Mouse (Mus musculus) heart, embryonic 14.5 days (tissue): ENCODE measurements around the gene 1110017D15Rik. TPM values are rescaled to one million over a fixed set of nuclear protein-coding genes. Genes with fewer than 3 reads are reported as not detected.
A peak's percentile ranks its signal among the peaks of the same experiment; 100 is the strongest.
"Not testable (repeated sequence)": the region's sequence is repeated elsewhere in the genome, so short reads cannot be mapped to it uniquely, and the experiment has no call there.

Experiments
- ATAC-seq: fragments of 200-750 bp; cut with Nextera tagmentation; 2 replicates; pipeline ENCODE4 v1.8.0; 2017; ENCODE audit warnings: low read depth, moderate TSS enrichment; ENCODE audit not compliant: insufficient number of reproducible peaks, insufficient read depth, low FRiP score
- H3K27ac ChIP-seq, 2 experiments: fragments of 200-500 bp in 1 of 2; fragments of 300-500 bp in 1 of 2; sonication (generic) in 1 of 2; replicated peaks in 1 of 2; 2 replicates each; pipeline ENCODE4 v1.5.1; 2012 to 2014; ENCODE audit warnings: low read depth in 2 of 2, low read length in 2 of 2, control low read depth in 1 of 2, mild to moderate bottlenecking in 1 of 2, mixed read lengths in 1 of 2; ENCODE audit not compliant: control insufficient read depth in 1 of 2, insufficient read depth in 1 of 2
- H3K27me3 ChIP-seq: fragments of 300-500 bp; sonication (generic); 2 replicates; pipeline ENCODE4 v1.6.1; 2014; ENCODE audit warnings: mild to moderate bottlenecking, low read length, control low read depth; ENCODE audit not compliant: control insufficient read depth, insufficient read depth
- H3K36me3 ChIP-seq: fragments of 300-500 bp; sonication (generic); 2 replicates; pipeline ENCODE4 v1.6.1; 2014; ENCODE audit warnings: mild to moderate bottlenecking, control low read depth, low read length, mixed read lengths; ENCODE audit not compliant: control insufficient read depth, insufficient read depth
- H3K4me1 ChIP-seq, 2 experiments: fragments of 200-500 bp in 1 of 2; fragments of 300-500 bp in 1 of 2; sonication (generic) in 1 of 2; 2 replicates each; pipeline ENCODE4 v1.6.1; 2012 to 2014; ENCODE audit warnings: low read length in 2 of 2, control low read depth in 1 of 2, mixed read lengths in 1 of 2; ENCODE audit not compliant: control insufficient read depth in 2 of 2, insufficient read depth in 2 of 2
- H3K4me2 ChIP-seq: fragments of 300-500 bp; sonication (generic); 2 replicates; pipeline ENCODE4 v1.6.1; 2014; ENCODE audit warnings: mild to moderate bottlenecking, low read length
- H3K4me3 ChIP-seq, 2 experiments: fragments of 200-500 bp in 1 of 2; fragments of 300-500 bp in 1 of 2; sonication (generic) in 1 of 2; 2 replicates each; pipeline ENCODE4 v1.5.1; 2012 to 2014; ENCODE audit warnings: low read length in 2 of 2, mild to moderate bottlenecking in 2 of 2, control low read depth in 1 of 2, low read depth in 1 of 2, moderate library complexity in 1 of 2; ENCODE audit not compliant: control insufficient read depth in 1 of 2, insufficient read depth in 1 of 2
- H3K9ac ChIP-seq: fragments of 300-500 bp; sonication (generic); 2 replicates; pipeline ENCODE4 v1.6.1; 2014; ENCODE audit warnings: mild to moderate bottlenecking, low read length
- H3K9me3 ChIP-seq: fragments of 300-500 bp; sonication (generic); 2 replicates; pipeline ENCODE4 v1.6.1; 2016; ENCODE audit warnings: low read length, control low read depth; ENCODE audit not compliant: control insufficient read depth
- WGBS: fragments of 180-500 bp; shearing (Covaris S2); extraction: QIAGEN DNeasy Blood & Tissue Kit; methylation state at CpG from one replicate; pipeline ENCODE4 v1.1.7; 2014; 5-methylcytosine and 5-hydroxymethylcytosine counted together
- polyA plus RNA-seq: library from polyadenylated mRNA; unstranded; fragments of >200 nt; fragmentation: Nextera tagmentation; extraction: Ambion mirVana; gene quantifications from 2 replicates; pipeline ENCODE4 v1.2.1, GENCODE M21; 2014

Gene 1110017D15Rik
- polyA plus RNA-seq, 1 experiment from 2014 or later = 0.30 TPM

GRCm38 (mm10) chr4:41469199-41469598, 47.9 kb downstream of the 1110017D15Rik start:
- no peak overlapping the region for H3K9ac ChIP-seq
- ATAC-seq = no peak
- 78% methylated on average over 10 of the region's 10 CpGs for WGBS
- no peak overlapping the region for H3K4me3 ChIP-seq
- peaks cover 0 to 3% of the 10 kb centered on the region in 2 experiments; a peak in 1 of 4 replicates for H3K4me1 ChIP-seq
- no peak overlapping the region for H3K4me2 ChIP-seq
- no peaks in the 10 kb centered on the region for H3K36me3 ChIP-seq
- no peaks in the 10 kb centered on the region for H3K27me3 ChIP-seq
- no peaks in the 10 kb centered on the region for H3K9me3 ChIP-seq
- no peak overlapping the region for H3K27ac ChIP-seq

GRCm38 (mm10) chr4:41468396-41469080, 48.6 kb downstream of the 1110017D15Rik start:
- no peaks in the 10 kb centered on the region for H3K36me3 ChIP-seq
- no peak overlapping the region for H3K4me3 ChIP-seq
- H3K4me1 ChIP-seq = peaks cover 2 to 9% of the 10 kb centered on the region in 2 experiments; a peak in 3 of 4 replicates
- H3K4me2 ChIP-seq = no peak overlapping the region
- no peak overlapping the region for H3K27ac ChIP-seq
- 52% methylated on average over 17 of the region's 17 CpGs for WGBS
- ATAC-seq = no peak
- no peaks in the 10 kb centered on the region for H3K27me3 ChIP-seq
- no peak overlapping the region for H3K9ac ChIP-seq
- H3K9me3 ChIP-seq = no peaks in the 10 kb centered on the region

GRCm38 (mm10) chr4:41465287-41465665, 51.9 kb downstream of the 1110017D15Rik start:
- Histone ChIP-seq H3K27me3 (no peaks in the 10 kb centered on the region), H3K9me3 (no peaks in the 10 kb centered on the region), H3K9ac (peak overlapping the region; percentile 79), H3K27ac (peak overlapping the region in 1 of 2 experiments; percentile 31; a peak in 1 of 4 replicates), H3K4me1 (peaks cover 2 to 14% of the 10 kb centered on the region in 2 experiments; a peak in 3 of 4 replicates), H3K4me2 (peak overlapping the region; percentile 67), H3K36me3 (no peaks in the 10 kb centered on the region), H3K4me3 (peak overlapping the region; percentile 66 to 85)
- ATAC-seq = no peak
- WGBS = 4% methylated on average over 17 of the region's 17 CpGs

GRCm38 (mm10) chr4:41464345-41465286, 52.5 kb downstream of the 1110017D15Rik start, which contains the start of the genes Kif24 and Nudt2:
Gene Kif24, minus strand, starts transcription at chr4:41464887.
Gene Nudt2, plus strand, starts transcription at chr4:41465151.
- under 1% methylated on average over 70 of the region's 70 CpGs for WGBS
- H3K9me3 ChIP-seq = no peaks in the 10 kb centered on the region
- H3K27me3 ChIP-seq = no peaks in the 10 kb centered on the region
- peak within 1 kb of the TSS; percentile 31 to 35; a peak in 2 of 4 replicates for H3K27ac ChIP-seq
- H3K4me3 ChIP-seq = peak within 1 kb of the TSS; percentile 66 to 85
- ATAC-seq = peak; percentile 99
- H3K4me1 ChIP-seq = peaks cover 2 to 14% of the 10 kb centered on the region in 2 experiments; a peak in 3 of 4 replicates
- peak within 1 kb of the TSS; percentile 80 for H3K4me2 ChIP-seq
- no peaks in the 10 kb centered on the region for H3K36me3 ChIP-seq
- H3K9ac ChIP-seq = peak within 1 kb of the TSS; percentile 82

GRCm38 (mm10) chr4:41463051-41463738, 53.9 kb downstream of the 1110017D15Rik start:
- ATAC-seq, H3K27ac ChIP-seq, H3K27me3 ChIP-seq, H3K9ac ChIP-seq, H3K36me3 ChIP-seq, H3K9me3 ChIP-seq: not testable (repeated sequence)
- peak overlapping the region; percentile 80 for H3K4me2 ChIP-seq
- H3K4me3 ChIP-seq = peak overlapping the region in 1 of 2 experiments; percentile 66; a peak in 2 of 4 replicates
- 62% methylated on average over 3 of the region's 3 CpGs for WGBS
- H3K4me1 ChIP-seq = peaks cover 2 to 11% of the 10 kb centered on the region in 2 experiments; a peak in 3 of 4 replicates

GRCm38 (mm10) chr4:41460690-41461089, 56.4 kb downstream of the 1110017D15Rik start:
- H3K9me3 ChIP-seq = no peaks in the 10 kb centered on the region
- no peak overlapping the region for H3K4me3 ChIP-seq
- no peaks in the 10 kb centered on the region for H3K27me3 ChIP-seq
- 87% methylated on average over 1 of the region's 1 CpGs for WGBS
- ATAC-seq = no peak
- no peaks in the 10 kb centered on the region for H3K36me3 ChIP-seq
- H3K27ac ChIP-seq = no peak overlapping the region
- no peak overlapping the region for H3K4me2 ChIP-seq
- peaks cover 2 to 11% of the 10 kb centered on the region in 2 experiments; a peak in 3 of 4 replicates for H3K4me1 ChIP-seq
- no peak overlapping the region for H3K9ac ChIP-seq
